Mouse (Mus musculus): ENCODE measurements around the gene Abcb10. TPM values are rescaled to one million over a fixed set of nuclear protein-coding genes. Genes with fewer than 3 reads are reported as not detected.

Abcb10 gene
- polyA plus RNA-seq, 1 experiment = 2.9 TPM

DNA sequence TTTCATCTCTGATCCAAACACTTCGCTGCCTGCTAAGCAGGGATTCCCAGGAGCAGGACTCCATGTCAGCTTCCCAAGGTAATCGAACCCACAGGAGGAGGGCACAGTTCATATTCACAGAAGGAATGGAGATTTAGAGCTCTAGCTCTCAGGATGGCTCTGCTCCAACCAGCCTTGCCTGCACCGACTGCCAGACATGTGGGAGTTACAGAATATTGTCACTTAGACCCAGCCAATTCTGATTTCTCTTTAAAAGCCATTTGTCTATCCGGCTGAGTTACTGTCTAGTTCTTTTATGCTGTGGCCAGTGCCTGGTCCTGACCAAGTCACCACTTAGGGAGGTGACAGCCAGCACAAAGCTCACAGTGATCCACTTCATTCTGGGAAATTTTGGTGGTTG lies 1.2 kb downstream of the Abcb10 start:
- Histone ChIP-seq H3K4me3 (ENCODE audit: control insufficient read depth, low read depth, low read length) (no peak overlapping the region), H3K4me1 (ENCODE audit: control insufficient read depth, insufficient read depth, low read length) (peaks cover 4% of the 10 kb centered on the region), H3K36me3 (ENCODE audit: control insufficient read depth, insufficient read depth, low read length) (no peaks in the 10 kb centered on the region), H3K27ac (ENCODE audit: control insufficient read depth, insufficient read depth, low read depth, low read length) (no peak overlapping the region), H3K27me3 (ENCODE audit: control insufficient read depth, insufficient read depth, low read length) (no peaks in the 10 kb centered on the region)
- TF ChIP-seq CTCF (IDR thresholded peaks at IDR 0.05; ENCODE audit: control insufficient read depth, insufficient read depth, insufficient replicate concordance, low read depth, low read length) (no peak), POLR2A (IDR thresholded peaks at IDR 0.05; ENCODE audit: control insufficient read depth, low read depth, low read length) (no peak)

DNA sequence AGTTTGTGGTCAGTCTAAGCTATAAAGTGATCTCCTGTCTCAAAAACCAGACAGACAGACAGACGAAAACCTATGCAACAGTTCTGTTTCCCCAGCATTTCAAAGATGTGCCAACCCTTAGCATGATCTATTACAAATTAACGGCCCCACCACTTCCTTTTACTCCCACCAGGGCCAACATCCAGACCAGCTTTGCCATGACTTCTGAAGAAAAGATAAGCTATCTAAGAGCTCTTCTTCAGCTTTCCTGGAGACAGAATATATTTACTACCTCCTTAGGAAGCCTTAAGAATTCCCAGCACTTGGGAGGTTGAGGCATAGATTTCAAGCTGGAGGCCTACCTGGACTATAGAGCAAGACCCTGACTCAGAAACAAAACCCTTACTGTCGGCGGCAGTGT lies 2.7 kb downstream of the Abcb10 start:
- no peak for TF ChIP-seq POLR2A (IDR thresholded peaks at IDR 0.05; ENCODE audit: control insufficient read depth, low read depth, low read length)
- no peak for TF ChIP-seq CTCF (IDR thresholded peaks at IDR 0.05; ENCODE audit: control insufficient read depth, insufficient read depth, insufficient replicate concordance, low read depth, low read length)
- H3K36me3 ChIP-seq (ENCODE audit: control insufficient read depth, insufficient read depth, low read length) = no peaks in the 10 kb centered on the region
- H3K4me1 ChIP-seq (ENCODE audit: control insufficient read depth, insufficient read depth, low read length) = peaks cover 4% of the 10 kb centered on the region
- no peaks in the 10 kb centered on the region for H3K27me3 ChIP-seq (ENCODE audit: control insufficient read depth, insufficient read depth, low read length)
- H3K27ac ChIP-seq (ENCODE audit: control insufficient read depth, insufficient read depth, low read depth, low read length) = no peak overlapping the region
- peak overlapping the region; percentile 55 for H3K4me3 ChIP-seq (ENCODE audit: control insufficient read depth, low read depth, low read length)

GRCm38 (mm10) chr8:123978926-123979325 lies 4.0 kb downstream of the Abcb10 start:
- Histone ChIP-seq H3K36me3 (ENCODE audit: control insufficient read depth, insufficient read depth, low read length) (no peaks in the 10 kb centered on the region), H3K4me1 (ENCODE audit: control insufficient read depth, insufficient read depth, low read length) (peaks cover 4% of the 10 kb centered on the region), H3K27ac (ENCODE audit: control insufficient read depth, insufficient read depth, low read depth, low read length) (no peak overlapping the region), H3K4me3 (ENCODE audit: control insufficient read depth, low read depth, low read length) (peak overlapping the region; percentile 39; the same call in 1 of the 2 replicates), H3K27me3 (ENCODE audit: control insufficient read depth, insufficient read depth, low read length) (no peaks in the 10 kb centered on the region)
- no peak for TF ChIP-seq CTCF (IDR thresholded peaks at IDR 0.05; ENCODE audit: control insufficient read depth, insufficient read depth, insufficient replicate concordance, low read depth, low read length)
- no peak for TF ChIP-seq POLR2A (IDR thresholded peaks at IDR 0.05; ENCODE audit: control insufficient read depth, low read depth, low read length)

DNA sequence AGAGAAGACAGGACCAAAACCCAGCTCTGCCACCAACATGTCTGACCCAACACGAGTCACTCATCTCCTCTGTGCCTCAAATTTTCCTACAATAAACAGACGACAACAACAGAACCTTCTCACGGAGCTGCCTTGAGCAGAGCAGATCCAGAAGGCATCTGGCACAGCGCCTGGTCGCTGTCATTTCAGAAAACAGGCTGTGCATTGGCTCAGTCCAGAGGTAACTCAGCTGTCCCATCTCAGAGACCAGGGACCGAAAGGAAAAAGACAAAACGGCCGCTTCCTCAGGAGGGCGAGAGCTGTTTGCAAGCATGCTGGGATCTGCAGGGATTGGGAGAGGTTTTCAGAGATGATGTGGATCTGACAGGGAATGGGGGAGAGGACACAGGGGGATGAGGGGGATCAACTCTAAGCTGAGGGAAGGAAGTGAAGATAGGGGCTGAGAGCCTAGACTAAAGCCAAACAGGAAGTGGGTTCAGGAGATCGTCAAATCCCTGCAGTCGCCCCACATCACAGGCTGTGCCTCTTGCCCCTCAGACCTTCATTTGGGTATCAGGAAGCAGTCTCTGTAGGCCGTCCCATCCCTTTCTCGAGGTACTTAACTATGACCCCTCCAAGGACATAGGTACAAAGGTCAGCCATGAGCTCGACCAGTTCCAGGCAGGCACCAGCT lies 4.6 kb downstream of the Abcb10 start:
- Histone ChIP-seq H3K27me3 (ENCODE audit: control insufficient read depth, insufficient read depth, low read length) (no peaks in the 10 kb centered on the region), H3K27ac (ENCODE audit: control insufficient read depth, insufficient read depth, low read depth, low read length) (no peak overlapping the region), H3K36me3 (ENCODE audit: control insufficient read depth, insufficient read depth, low read length) (no peaks in the 10 kb centered on the region), H3K4me3 (ENCODE audit: control insufficient read depth, low read depth, low read length) (no peak overlapping the region), H3K4me1 (ENCODE audit: control insufficient read depth, insufficient read depth, low read length) (peaks cover 4% of the 10 kb centered on the region)
- TF ChIP-seq CTCF (IDR thresholded peaks at IDR 0.05; ENCODE audit: control insufficient read depth, insufficient read depth, insufficient replicate concordance, low read depth, low read length) (no peak), POLR2A (IDR thresholded peaks at IDR 0.05; ENCODE audit: control insufficient read depth, low read depth, low read length) (no peak)

DNA sequence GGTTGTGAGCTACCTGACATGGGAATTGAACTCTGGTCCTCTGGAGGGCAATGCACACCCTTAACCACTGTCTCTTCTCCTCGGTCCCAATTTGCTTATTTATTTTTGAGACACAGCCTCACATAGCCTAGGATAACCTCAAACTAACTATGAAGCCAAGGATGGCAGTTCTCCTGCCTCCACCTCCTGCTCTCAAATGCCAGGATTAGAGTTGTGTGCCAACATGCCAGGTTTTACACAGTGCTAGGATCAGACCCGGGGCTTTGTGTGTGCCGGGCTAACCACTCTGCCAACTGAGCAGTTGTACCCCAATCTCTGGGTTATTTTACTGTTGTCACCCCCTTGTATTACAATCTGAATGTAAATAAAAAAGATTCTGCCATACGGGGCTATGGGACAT lies 5.4 kb downstream of the Abcb10 start:
- Histone ChIP-seq H3K36me3 (ENCODE audit: control insufficient read depth, insufficient read depth, low read length) (no peaks in the 10 kb centered on the region), H3K27ac (ENCODE audit: control insufficient read depth, insufficient read depth, low read depth, low read length) (no peak overlapping the region)
- no peak for TF ChIP-seq POLR2A (IDR thresholded peaks at IDR 0.05; ENCODE audit: control insufficient read depth, low read depth, low read length)
- TF ChIP-seq CTCF (IDR thresholded peaks at IDR 0.05; ENCODE audit: control insufficient read depth, insufficient read depth, insufficient replicate concordance, low read depth, low read length) = no peak

DNA sequence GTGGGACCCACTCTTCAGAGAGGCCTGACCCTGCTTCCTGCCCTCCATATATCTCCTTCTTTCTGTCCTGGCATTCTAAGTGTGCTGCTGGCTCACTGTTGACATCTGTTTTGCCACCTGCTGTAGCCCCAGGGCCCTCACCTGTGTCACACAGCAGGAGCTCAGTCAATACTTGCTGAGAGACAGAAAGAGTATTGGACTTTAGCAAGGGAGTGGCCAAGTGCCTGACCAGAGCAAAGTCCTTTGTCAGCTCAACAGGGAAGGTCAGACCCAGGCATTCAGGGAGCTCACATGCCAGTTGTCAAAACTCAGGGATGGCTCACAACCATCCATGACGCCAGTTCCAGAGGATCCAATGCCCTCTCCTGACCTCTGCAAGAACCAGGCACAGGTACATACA lies 9.4 kb downstream of the Abcb10 start:
- no peak overlapping the region for H3K4me3 ChIP-seq (ENCODE audit: control insufficient read depth, low read depth, low read length)
- H3K4me1 ChIP-seq (ENCODE audit: control insufficient read depth, insufficient read depth, low read length) = no peaks in the 10 kb centered on the region
- no peaks in the 10 kb centered on the region for H3K36me3 ChIP-seq (ENCODE audit: control insufficient read depth, insufficient read depth, low read length)
- no peaks in the 10 kb centered on the region for H3K27me3 ChIP-seq (ENCODE audit: control insufficient read depth, insufficient read depth, low read length)
- TF ChIP-seq POLR2A (IDR thresholded peaks at IDR 0.05; ENCODE audit: control insufficient read depth, low read depth, low read length) (no peak), CTCF (IDR thresholded peaks at IDR 0.05; ENCODE audit: control insufficient read depth, insufficient read depth, insufficient replicate concordance, low read depth, low read length) (no peak)
- no peak overlapping the region for H3K27ac ChIP-seq (ENCODE audit: control insufficient read depth, insufficient read depth, low read depth, low read length)

More for the DNA sequence above, 5.4 kb downstream of the Abcb10 start:
- no peaks in the 10 kb centered on the region for H3K27me3 ChIP-seq (ENCODE audit: control insufficient read depth, insufficient read depth, low read length)
- peaks cover 4% of the 10 kb centered on the region for H3K4me1 ChIP-seq (ENCODE audit: control insufficient read depth, insufficient read depth, low read length)
- no peak overlapping the region for H3K4me3 ChIP-seq (ENCODE audit: control insufficient read depth, low read depth, low read length)

- Histone ChIP-seq H3K4me3 (ENCODE audit: control insufficient read depth, low read depth, low read length) (no peak overlapping the region), H3K27ac (ENCODE audit: control insufficient read depth, insufficient read depth, low read depth, low read length) (no peak overlapping the region), H3K27me3 (ENCODE audit: control insufficient read depth, insufficient read depth, low read length) (no peaks in the 10 kb centered on the region), H3K4me1 (ENCODE audit: control insufficient read depth, insufficient read depth, low read length) (peaks cover 3% of the 10 kb centered on the region), H3K36me3 (ENCODE audit: control insufficient read depth, insufficient read depth, low read length) (no peaks in the 10 kb centered on the region)
- no peak for TF ChIP-seq CTCF (IDR thresholded peaks at IDR 0.05; ENCODE audit: control insufficient read depth, insufficient read depth, insufficient replicate concordance, low read depth, low read length)
- TF ChIP-seq POLR2A (IDR thresholded peaks at IDR 0.05; ENCODE audit: control insufficient read depth, low read depth, low read length) = no peak
Observed at GRCm38 (mm10) chr8:123966896-123967295, 16.0 kb downstream of the Abcb10 start.
